ENCODE assay signal across 8 mouse cellular contexts in genomic region chrX:167382047-167382853, GRCm38 (mm10). TPM values are rescaled to one million over a fixed set of nuclear protein-coding genes. Genes with fewer than 3 reads are reported as not detected.
DNase-seq lines count a peak whose midpoint lies in the region; ATAC-seq and TF ChIP-seq lines count a peak whose summit lies in the region.

Gene Prps2, minus strand, starts transcription at chrX:167382749.

- DNase-seq in 3T3-L1 (ENCODE audit: low read depth, low spot score) (peak; percentile 74), liver (peak; percentile 72)
- DNase-seq in adrenal gland, postnatal 14 days, result peak; percentile 63
- peak; percentile 67 for DNase-seq in embryonic facial prominence, embryonic 14.5 days (ENCODE audit: low spot score)
- DNase-seq in heart, adult 8-10 months (ENCODE audit: low spot score), result peak; percentile 1
- peak; percentile 31 for DNase-seq in kidney, adult 9 months
- DNase-seq in midbrain, postnatal 0 days (ENCODE audit: low spot score), result peak; percentile 39
- peak; percentile 7 to 20 for DNase-seq in spleen, postnatal 14 days (ENCODE audit: low spot score in 2 of 2)

- H3K4me2 ChIP-seq in embryonic facial prominence, embryonic 14.5 days (ENCODE audit: low read depth, low read length), result peak within 1 kb of the TSS; percentile 69
- peak within 1 kb of the TSS; percentile 84 for H3K4me2 ChIP-seq in midbrain, postnatal 0 days (ENCODE audit: low read depth, low read length, poor library complexity, severe bottlenecking)

- H3K9ac ChIP-seq in embryonic facial prominence, embryonic 14.5 days (ENCODE audit: low read depth, low read length), result peak within 1 kb of the TSS; percentile 71
- peak within 1 kb of the TSS; percentile 48; the same call in 1 of the 2 replicates for H3K9ac ChIP-seq in midbrain, postnatal 0 days (replicated peaks; ENCODE audit: low read length, poor library complexity, severe bottlenecking)

- peak within 1 kb of the TSS; percentile 55 for H3K4me3 ChIP-seq in embryonic facial prominence, embryonic 14.5 days (ENCODE audit: low read depth, low read length)
- peak within 1 kb of the TSS; percentile 49 for H3K4me3 ChIP-seq in midbrain, postnatal 0 days (ENCODE audit: low read depth, low read length)

- no peaks in the 10 kb centered on the region for H3K4me1 ChIP-seq in embryonic facial prominence, embryonic 14.5 days (ENCODE audit: control insufficient read depth, insufficient read depth, low read length)
- no peaks in the 10 kb centered on the region for H3K4me1 ChIP-seq in midbrain, postnatal 0 days (ENCODE audit: insufficient read depth, low read length)

- no peaks in the 10 kb centered on the region for H3K9me3 ChIP-seq in embryonic facial prominence, embryonic 14.5 days (ENCODE audit: control insufficient read depth, low read length)
- no peaks in the 10 kb centered on the region for H3K9me3 ChIP-seq in midbrain, postnatal 0 days (ENCODE audit: low read length)

- WGBS in embryonic facial prominence, embryonic 14.5 days, result 21% methylated on average over 26 of the region's 47 CpGs
- 25% methylated on average over 40 of the region's 47 CpGs for WGBS in midbrain, postnatal 0 days

- H3K36me3 ChIP-seq in embryonic facial prominence, embryonic 14.5 days (ENCODE audit: control insufficient read depth, insufficient read depth, low read length), result no peaks in the 10 kb centered on the region
- no peaks in the 10 kb centered on the region for H3K36me3 ChIP-seq in midbrain, postnatal 0 days (ENCODE audit: insufficient read depth, low read length)

- 0 out of 2 replicates have a peak within 1 kb of the TSS, but pooled peaks have one; percentile 52 for H3K27ac ChIP-seq in embryonic facial prominence, embryonic 14.5 days (replicated peaks; ENCODE audit: low read depth, low read length)
- H3K27ac ChIP-seq in midbrain, postnatal 0 days (ENCODE audit: low read depth, low read length), result no peak within 1 kb of the TSS

- no peak for TF ChIP-seq CTCF in midbrain, postnatal 0 days (IDR thresholded peaks at IDR 0.05)

- H3K27me3 ChIP-seq in embryonic facial prominence, embryonic 14.5 days (replicated peaks; ENCODE audit: control insufficient read depth, insufficient read depth, low read length), result peaks cover 29% of the 10 kb centered on the region
- peaks cover 11% of the 10 kb centered on the region; the same call in 1 of the 2 replicates for H3K27me3 ChIP-seq in midbrain, postnatal 0 days (ENCODE audit: insufficient read depth, low read length)

- ATAC-seq in embryonic facial prominence, embryonic 14.5 days (ENCODE audit: low read depth), result peak; percentile 93
- peak; percentile 85 for ATAC-seq in midbrain, postnatal 0 days (ENCODE audit: low FRiP score)

RNA-seq across cellular contexts. Expression of gene Prps2, which starts in this region (rescaled TPM):
- 21.9 and 22.8 TPM in 2 replicates for total RNA-seq in adrenal gland, postnatal 14 days (2021)
- 13.6 and 14.8 TPM in 2 replicates for polyA plus RNA-seq in embryonic facial prominence, embryonic 14.5 days (2014; fragmentation: Nextera tagmentation; extraction: Ambion mirVana)
- total RNA-seq in heart, adult 8-10 months (2022), result 10 to 100 TPM; 12.7 to 26.7 (median 16.8) TPM
- total RNA-seq in midbrain, postnatal 0 days (2014; rRNA removed), result 9.7 and 10.1 TPM in 2 replicates
- 6.4 and 7.2 TPM in 2 replicates for polyA plus RNA-seq in midbrain, postnatal 0 days (2015; fragmentation: Nextera tagmentation; extraction: Ambion mirVana)

Comparison
In these comparisons a context has a peak if more than half of its experiments do, and no peak if none do; other contexts are left out.
1. DNase-seq: peak in every context shown above with its lines; median percentile 74 in 3T3-L1; 72 in liver; 67 in embryonic facial prominence, embryonic 14.5 days; 63 in adrenal gland, postnatal 14 days; 39 in midbrain, postnatal 0 days; 31 in kidney, adult 9 months; 14 in spleen, postnatal 14 days; 1 in heart, adult 8-10 months.